Mouse (Mus musculus): ENCODE data around the gene Lrrc3. TPM values are rescaled to one million over a fixed set of nuclear protein-coding genes. Genes with fewer than 3 reads are reported as not detected.

Lrrc3 gene
- polyA plus RNA-seq, 1 experiment from 2014 or later: 3.5 TPM

Other genes starting within 250 kb of the Lrrc3 start
- 0.25 and 0.38 TPM in 2 replicates for gene Tspear, start 216.0 kb downstream of the Lrrc3 start, polyA plus RNA-seq (2015; fragmentation: Nextera tagmentation; extraction: Ambion mirVana)
- not detected in 2 replicates for gene Gm19402, start 211.8 kb downstream of the Lrrc3 start, polyA plus RNA-seq (2015; fragmentation: Nextera tagmentation; extraction: Ambion mirVana)
- gene Gm9508, start 205.3 kb downstream of the Lrrc3 start, polyA plus RNA-seq (2015; fragmentation: Nextera tagmentation; extraction: Ambion mirVana): not detected in 2 replicates
- gene Gm10272, start 195.9 kb downstream of the Lrrc3 start, polyA plus RNA-seq (2015; fragmentation: Nextera tagmentation; extraction: Ambion mirVana): not detected in 2 replicates
- gene Gm10024, start 191.1 kb downstream of the Lrrc3 start, polyA plus RNA-seq (2015; fragmentation: Nextera tagmentation; extraction: Ambion mirVana): not detected in 2 replicates
- not detected in 2 replicates for gene Gm10142, start 186.7 kb downstream of the Lrrc3 start, polyA plus RNA-seq (2015; fragmentation: Nextera tagmentation; extraction: Ambion mirVana)
- gene Krtap12-1, start 181.9 kb downstream of the Lrrc3 start, polyA plus RNA-seq (2015; fragmentation: Nextera tagmentation; extraction: Ambion mirVana): not detected in 2 replicates
- not detected in 2 replicates for gene Gm10100, start 176.1 kb downstream of the Lrrc3 start, polyA plus RNA-seq (2015; fragmentation: Nextera tagmentation; extraction: Ambion mirVana)
- gene Gm18596, start 159.9 kb downstream of the Lrrc3 start, polyA plus RNA-seq (2015; fragmentation: Nextera tagmentation; extraction: Ambion mirVana): not detected in 2 replicates
- not detected in 2 replicates for gene Gm9736, start 151.2 kb downstream of the Lrrc3 start, polyA plus RNA-seq (2015; fragmentation: Nextera tagmentation; extraction: Ambion mirVana)
- gene Gm3233, start 142.9 kb downstream of the Lrrc3 start, polyA plus RNA-seq (2015; fragmentation: Nextera tagmentation; extraction: Ambion mirVana): not detected in 2 replicates
- not detected in 2 replicates for gene Gm3238, start 131.2 kb downstream of the Lrrc3 start, polyA plus RNA-seq (2015; fragmentation: Nextera tagmentation; extraction: Ambion mirVana)
- not detected in 2 replicates for gene Gm7138, start 125.6 kb downstream of the Lrrc3 start, polyA plus RNA-seq (2015; fragmentation: Nextera tagmentation; extraction: Ambion mirVana)
- gene Gm3250, start 120.0 kb downstream of the Lrrc3 start, polyA plus RNA-seq (2015; fragmentation: Nextera tagmentation; extraction: Ambion mirVana): not detected in 2 replicates
- not detected in 2 replicates for gene Gm7137, start 114.3 kb downstream of the Lrrc3 start, polyA plus RNA-seq (2015; fragmentation: Nextera tagmentation; extraction: Ambion mirVana)
- gene Gm9639, start 107.5 kb downstream of the Lrrc3 start, polyA plus RNA-seq (2015; fragmentation: Nextera tagmentation; extraction: Ambion mirVana): not detected in 2 replicates
- not detected in 2 replicates for gene Gm19668, start 103.4 kb downstream of the Lrrc3 start, polyA plus RNA-seq (2015; fragmentation: Nextera tagmentation; extraction: Ambion mirVana)
- gene Gm9507, start 90.7 kb downstream of the Lrrc3 start, polyA plus RNA-seq (2015; fragmentation: Nextera tagmentation; extraction: Ambion mirVana): not detected in 2 replicates
- gene Gm2696, start 87.9 kb downstream of the Lrrc3 start, polyA plus RNA-seq (2015; fragmentation: Nextera tagmentation; extraction: Ambion mirVana): not detected in 2 replicates
- not detected in 2 replicates for gene Krtap10-4, start 75.4 kb downstream of the Lrrc3 start, polyA plus RNA-seq (2015; fragmentation: Nextera tagmentation; extraction: Ambion mirVana)
- gene Krtap10-10, start 66.6 kb downstream of the Lrrc3 start, polyA plus RNA-seq (2015; fragmentation: Nextera tagmentation; extraction: Ambion mirVana): not detected in 2 replicates
- not detected in 2 replicates for gene Gm36176, start 55.7 kb downstream of the Lrrc3 start, polyA plus RNA-seq (2015; fragmentation: Nextera tagmentation; extraction: Ambion mirVana)
- not detected in 2 replicates for gene Gm10318, start 49.7 kb downstream of the Lrrc3 start, polyA plus RNA-seq (2015; fragmentation: Nextera tagmentation; extraction: Ambion mirVana)
- not detected in 2 replicates for gene Gm3285, start 40.6 kb downstream of the Lrrc3 start, polyA plus RNA-seq (2015; fragmentation: Nextera tagmentation; extraction: Ambion mirVana)
- 1.1 and 1.4 TPM in 2 replicates for gene Trpm2, start 68.0 kb upstream of the Lrrc3 start, polyA plus RNA-seq (2015; fragmentation: Nextera tagmentation; extraction: Ambion mirVana)
- 19.9 and 22.6 TPM in 2 replicates for gene 1810043G02Rik, start 76.0 kb upstream of the Lrrc3 start, polyA plus RNA-seq (2015; fragmentation: Nextera tagmentation; extraction: Ambion mirVana)
- 158 and 164 TPM in 2 replicates for gene Pfkl, start 107.5 kb upstream of the Lrrc3 start, polyA plus RNA-seq (2015; fragmentation: Nextera tagmentation; extraction: Ambion mirVana)
- 0.65 and 1.6 TPM in 2 replicates for gene Dnmt3l, start 139.4 kb upstream of the Lrrc3 start, polyA plus RNA-seq (2015; fragmentation: Nextera tagmentation; extraction: Ambion mirVana)
- 2.2 and 2.3 TPM in 2 replicates for gene Aire, start 141.1 kb upstream of the Lrrc3 start, polyA plus RNA-seq (2015; fragmentation: Nextera tagmentation; extraction: Ambion mirVana)
- gene Icosl, start 166.8 kb upstream of the Lrrc3 start, polyA plus RNA-seq (2015; fragmentation: Nextera tagmentation; extraction: Ambion mirVana): 9.5 and 10.2 TPM in 2 replicates